Mouse (Mus musculus): ENCODE results near the gene Sall1. TPM values are rescaled to one million over a fixed set of nuclear protein-coding genes. Genes with fewer than 3 reads are reported as not detected.

The Sall1 gene
- polyA plus RNA-seq, 1 experiment from 2014 or later = 16.2 TPM

DNA sequence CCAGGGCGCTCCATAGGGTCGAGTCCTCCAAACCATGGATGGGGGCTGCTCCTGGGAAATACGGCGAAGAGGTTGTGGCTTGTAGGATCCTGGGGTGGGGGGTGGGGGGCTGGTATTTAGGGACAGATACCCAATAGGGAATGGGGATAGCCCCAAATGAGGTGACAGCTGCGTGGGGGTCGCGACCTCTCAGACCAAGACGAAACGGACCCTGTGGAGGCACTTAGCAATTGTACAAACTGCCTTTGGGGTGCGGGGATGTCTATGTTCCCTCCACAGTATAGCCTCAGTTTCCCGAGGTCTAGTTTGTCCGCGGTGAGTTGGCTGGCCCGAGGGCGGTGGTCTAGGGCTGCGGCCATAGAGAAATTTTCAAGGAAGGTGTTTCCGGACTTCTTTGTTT, 1.8 kb upstream of the Sall1 start:
- H3K27ac ChIP-seq (replicated peaks) = peak overlapping the region; percentile 94
- no peaks in the 10 kb centered on the region for H3K9me3 ChIP-seq
- no peak for ATAC-seq (ENCODE audit: low FRiP score, low read depth)
- H3K36me3 ChIP-seq = no peaks in the 10 kb centered on the region
- H3K9ac ChIP-seq (replicated peaks) = peak overlapping the region; percentile 43
- H3K4me1 ChIP-seq = peaks cover 38% of the 10 kb centered on the region
- peak overlapping the region; percentile 79 for H3K4me3 ChIP-seq
- H3K4me2 ChIP-seq (replicated peaks) = peak overlapping the region; percentile 83
- peaks cover 58% of the 10 kb centered on the region for H3K27me3 ChIP-seq
- 2% methylated on average over 17 of the region's 17 CpGs for WGBS

GRCm38 (mm10) chr8:89045218-89045601, 1.2 kb upstream of the Sall1 start:
- Histone ChIP-seq H3K9ac (replicated peaks) (peak overlapping the region; percentile 94), H3K9me3 (no peaks in the 10 kb centered on the region)

DNA sequence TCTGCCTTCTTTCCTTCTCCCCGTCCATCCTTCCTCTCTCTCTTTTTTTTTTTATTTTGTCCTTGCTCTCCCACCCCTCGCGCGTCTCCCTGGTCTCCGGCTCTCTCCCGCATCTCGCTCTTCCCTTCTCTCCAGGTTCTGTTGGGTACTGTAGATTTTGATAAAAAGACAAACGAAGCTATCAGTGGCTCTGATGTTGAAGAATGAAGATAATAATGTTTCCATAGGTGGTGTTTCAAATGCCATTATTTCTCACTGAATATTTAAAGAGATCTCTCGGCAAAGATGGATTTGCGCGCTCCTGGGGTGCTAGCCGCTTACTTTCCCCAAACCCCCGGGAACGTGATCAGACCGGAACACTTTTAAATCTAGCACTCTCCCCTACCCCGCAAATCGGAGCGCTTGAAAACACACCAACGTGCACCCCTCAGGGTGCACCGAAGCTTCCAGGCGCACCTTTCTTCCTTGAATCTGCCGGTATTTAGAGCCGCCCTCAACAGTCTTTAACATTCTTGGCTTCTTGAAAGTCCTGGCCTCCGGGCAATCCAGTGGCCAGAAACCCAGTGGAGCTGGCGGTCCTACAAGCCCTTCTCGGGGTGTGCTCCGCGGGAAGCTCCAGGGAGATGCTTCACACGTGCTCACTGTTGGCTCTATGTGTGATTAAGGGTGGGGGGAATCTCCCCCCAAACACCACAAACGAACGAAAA, 702 bp upstream of the Sall1 start:
- peaks cover 42% of the 10 kb centered on the region for H3K4me1 ChIP-seq
- peak overlapping the region; percentile 94 for H3K9ac ChIP-seq (replicated peaks)
- no peaks in the 10 kb centered on the region for H3K36me3 ChIP-seq
- H3K4me3 ChIP-seq = peak overlapping the region; percentile 79
- H3K9me3 ChIP-seq = no peaks in the 10 kb centered on the region
- peaks cover 52% of the 10 kb centered on the region for H3K27me3 ChIP-seq
- ATAC-seq (ENCODE audit: low FRiP score, low read depth) = no peak
- peak overlapping the region; percentile 94 for H3K27ac ChIP-seq (replicated peaks)
- H3K4me2 ChIP-seq (replicated peaks) = peak overlapping the region; percentile 83
- WGBS = under 1% methylated on average over 31 of the region's 31 CpGs

More at GRCm38 (mm10) chr8:89045218-89045601, 1.2 kb upstream of the Sall1 start:
- WGBS = under 1% methylated on average over 30 of the region's 30 CpGs
- ATAC-seq (ENCODE audit: low FRiP score, low read depth) = no peak
- peak overlapping the region; percentile 94; the same call in 1 of the 2 replicates for H3K27ac ChIP-seq (replicated peaks)
- peak overlapping the region; percentile 79 for H3K4me3 ChIP-seq
- peaks cover 42% of the 10 kb centered on the region for H3K4me1 ChIP-seq
- H3K36me3 ChIP-seq = no peaks in the 10 kb centered on the region
- H3K4me2 ChIP-seq (replicated peaks) = peak overlapping the region; percentile 83
- peaks cover 57% of the 10 kb centered on the region for H3K27me3 ChIP-seq

GRCm38 (mm10) chr8:89043371-89043841, 556 bp downstream of the Sall1 start:
- Histone ChIP-seq H3K4me3 (peak overlapping the region; percentile 79), H3K27me3 (peaks cover 42% of the 10 kb centered on the region), H3K27ac (replicated peaks) (peak overlapping the region; percentile 94), H3K36me3 (no peaks in the 10 kb centered on the region), H3K9ac (replicated peaks) (peak overlapping the region; percentile 94), H3K4me1 (peaks cover 44% of the 10 kb centered on the region), H3K4me2 (replicated peaks) (peak overlapping the region; percentile 83), H3K9me3 (no peaks in the 10 kb centered on the region)
- peak; percentile 78 for ATAC-seq (ENCODE audit: low FRiP score, low read depth)
- whole genome bisulfite sequencing = 1% methylated on average over 29 of the region's 32 CpGs

DNA sequence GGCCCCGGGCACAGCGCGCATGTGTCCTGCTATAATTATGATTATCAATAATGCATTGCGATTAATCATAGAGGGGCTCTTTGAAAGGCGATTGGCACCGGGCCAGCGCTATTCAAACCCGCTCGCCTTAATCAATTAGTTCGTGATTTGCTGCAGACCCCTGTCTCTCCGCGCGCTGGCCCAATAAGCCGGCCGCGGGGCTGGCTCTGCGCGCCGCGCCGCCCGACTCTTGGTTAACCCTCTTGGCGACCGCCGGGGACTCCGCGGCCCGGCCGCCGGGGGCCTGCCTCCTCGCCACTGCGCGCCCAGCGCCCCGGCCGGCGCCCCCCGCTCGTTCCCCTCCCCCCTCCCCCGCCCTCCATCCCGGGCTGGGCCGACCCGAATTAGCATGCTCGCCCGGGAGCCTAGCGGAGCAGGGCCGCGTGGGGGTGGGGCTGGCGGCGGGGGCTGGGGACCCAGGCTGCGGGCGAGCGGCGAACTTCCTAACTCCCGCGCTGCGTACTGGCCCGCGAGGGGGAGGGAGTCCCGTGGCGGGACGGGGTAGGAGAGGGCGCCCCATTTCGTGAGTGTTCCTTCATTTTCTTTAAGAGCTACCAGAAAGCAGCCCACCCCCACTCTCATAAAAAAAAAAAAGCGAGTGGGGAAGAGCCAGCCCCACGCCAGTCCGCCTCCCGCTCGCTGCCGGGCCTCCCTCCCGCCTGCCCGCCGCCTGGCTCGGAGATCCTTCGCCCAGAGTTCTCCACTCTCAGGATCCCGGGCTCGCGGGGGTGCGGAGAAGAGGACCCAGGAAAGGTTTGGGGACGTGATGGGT, 1.2 kb downstream of the Sall1 start:
- peaks cover 36% of the 10 kb centered on the region for H3K27me3 ChIP-seq
- 1% methylated on average over 63 of the region's 80 CpGs for WGBS

DNA sequence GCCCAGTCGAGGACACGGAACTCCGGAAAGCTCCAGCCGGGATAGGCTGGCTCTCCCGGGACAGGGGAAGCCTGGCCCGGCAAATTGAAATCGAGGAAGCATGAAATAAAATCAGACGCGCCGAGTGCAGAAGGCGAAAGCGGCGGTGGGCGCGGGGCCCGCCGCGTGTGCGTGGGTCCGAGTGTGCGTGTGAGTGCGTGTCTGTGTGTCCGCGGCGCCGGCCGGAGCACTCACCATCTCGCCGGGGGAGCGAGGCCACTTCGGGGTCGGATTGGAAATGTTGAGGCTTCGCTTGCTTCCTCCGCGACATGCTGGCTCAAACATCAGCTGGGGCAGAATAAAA, 1.9 kb downstream of the Sall1 start:
- Histone ChIP-seq H3K4me3 (peak overlapping the region; percentile 79), H3K36me3 (no peaks in the 10 kb centered on the region), H3K27me3 (peaks cover 30% of the 10 kb centered on the region), H3K27ac (replicated peaks) (peak overlapping the region; percentile 94), H3K9me3 (no peaks in the 10 kb centered on the region), H3K9ac (replicated peaks) (peak overlapping the region; percentile 94), H3K4me1 (peaks cover 49% of the 10 kb centered on the region), H3K4me2 (replicated peaks) (peak overlapping the region; percentile 83)
- ATAC-seq (ENCODE audit: low FRiP score, low read depth) = no peak
- under 1% methylated on average over 34 of the region's 35 CpGs for WGBS

More for the DNA sequence above, 1.2 kb downstream of the Sall1 start:
- Histone ChIP-seq H3K36me3 (no peaks in the 10 kb centered on the region), H3K4me3 (peak overlapping the region; percentile 79), H3K27ac (replicated peaks) (peak overlapping the region; percentile 94), H3K9me3 (no peaks in the 10 kb centered on the region), H3K9ac (replicated peaks) (peak overlapping the region; percentile 94), H3K4me1 (peaks cover 51% of the 10 kb centered on the region), H3K4me2 (replicated peaks) (peak overlapping the region; percentile 83)
- ATAC-seq (ENCODE audit: low FRiP score, low read depth) = peak; percentile 80

GRCm38 (mm10) chr8:89041421-89042117, 2.4 kb downstream of the Sall1 start:
- Histone ChIP-seq H3K9ac (replicated peaks) (peak overlapping the region; percentile 94), H3K4me3 (peak overlapping the region; percentile 79), H3K4me1 (peaks cover 49% of the 10 kb centered on the region), H3K36me3 (no peaks in the 10 kb centered on the region), H3K4me2 (replicated peaks) (peak overlapping the region; percentile 83), H3K27ac (replicated peaks) (peak overlapping the region; percentile 94), H3K27me3 (peaks cover 25% of the 10 kb centered on the region), H3K9me3 (no peaks in the 10 kb centered on the region)
- no peak for ATAC-seq (ENCODE audit: low FRiP score, low read depth)
- WGBS = under 1% methylated on average over 55 of the region's 55 CpGs

- under 1% methylated on average over 40 of the region's 40 CpGs for WGBS
- Histone ChIP-seq H3K27me3 (peaks cover 18% of the 10 kb centered on the region), H3K27ac (replicated peaks) (peak overlapping the region; percentile 94), H3K36me3 (no peaks in the 10 kb centered on the region), H3K9me3 (no peaks in the 10 kb centered on the region), H3K4me1 (peaks cover 49% of the 10 kb centered on the region), H3K9ac (replicated peaks) (peak overlapping the region; percentile 94), H3K4me2 (replicated peaks) (peak overlapping the region; percentile 83), H3K4me3 (peak overlapping the region; percentile 79)
- ATAC-seq (ENCODE audit: low FRiP score, low read depth) = no peak
Observed at GRCm38 (mm10) chr8:89040751-89041420, 3.1 kb downstream of the Sall1 start.

- Histone ChIP-seq H3K4me1 (peaks cover 46% of the 10 kb centered on the region), H3K36me3 (no peaks in the 10 kb centered on the region), H3K9ac (replicated peaks) (peak overlapping the region; percentile 55), H3K27ac (replicated peaks) (0 out of 2 replicates have a peak overlapping the region, but pooled peaks have one; percentile 15), H3K27me3 (peaks cover 14% of the 10 kb centered on the region), H3K4me3 (peak overlapping the region; percentile 79), H3K9me3 (no peaks in the 10 kb centered on the region), H3K4me2 (replicated peaks) (peak overlapping the region; percentile 83)
- ATAC-seq (ENCODE audit: low FRiP score, low read depth) = no peak
- 6% methylated on average over 6 of the region's 6 CpGs for WGBS
Observed at GRCm38 (mm10) chr8:89039890-89040289, 4.1 kb downstream of the Sall1 start.

DNA sequence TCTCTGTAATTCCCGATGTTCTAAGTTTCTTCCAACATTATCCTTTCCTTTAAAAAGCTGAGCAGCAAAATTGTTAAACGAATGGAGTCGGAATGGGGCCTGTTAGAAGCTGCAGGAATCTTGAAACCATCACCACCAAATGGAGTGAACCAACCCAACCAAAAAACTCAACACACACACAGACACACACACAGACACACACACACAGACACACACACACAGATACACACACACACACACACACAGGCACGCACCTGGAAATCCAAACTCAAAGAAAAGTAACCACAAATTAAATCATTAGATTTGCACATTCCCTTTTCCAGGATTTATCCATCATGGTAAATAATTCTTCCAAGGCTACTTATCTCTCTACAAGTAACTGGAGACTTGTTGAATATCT, 5.0 kb downstream of the Sall1 start:
- no peaks in the 10 kb centered on the region for H3K9me3 ChIP-seq
- peaks cover 11% of the 10 kb centered on the region for H3K27me3 ChIP-seq
- peak overlapping the region; percentile 83 for H3K4me2 ChIP-seq (replicated peaks)
- H3K27ac ChIP-seq (replicated peaks) = no peak overlapping the region
- WGBS = 36% methylated on average over 4 of the region's 4 CpGs
- no peak for ATAC-seq (ENCODE audit: low FRiP score, low read depth)
- H3K4me1 ChIP-seq = peaks cover 52% of the 10 kb centered on the region
- H3K36me3 ChIP-seq = no peaks in the 10 kb centered on the region
- peak overlapping the region; percentile 79 for H3K4me3 ChIP-seq
- H3K9ac ChIP-seq (replicated peaks) = peak overlapping the region; percentile 21; the same call in 1 of the 2 replicates

Measured in midbrain, embryonic 12.5 days (tissue).